Mouse (Mus musculus) intestine, embryonic 14.5 days (tissue): ENCODE measurements around the gene Ccdc28b. TPM values are rescaled to one million over a fixed set of nuclear protein-coding genes. Genes with fewer than 3 reads are reported as not detected.

Experiments
- ATAC-seq: fragments of 200-750 bp; cut with Nextera tagmentation; replicated peaks from 2 replicates; pipeline ENCODE4 v1.8.0; 2017; ENCODE audit warnings: low read depth, moderate number of reproducible peaks, moderate TSS enrichment, moderate library complexity; ENCODE audit not compliant: low FRiP score, low TSS enrichment
- DNase-seq: peaks from one replicate; pipeline ENCODE4 v3.0.0-alpha.2; 2018; ENCODE audit warnings: low spot score
- H3K27ac ChIP-seq: fragments of 300-500 bp; sonication (generic); 2 replicates; pipeline ENCODE4 v1.5.1; 2014; ENCODE audit warnings: low read depth, mild to moderate bottlenecking, control low read depth
- H3K27me3 ChIP-seq: fragments of 300-500 bp; sonication (generic); replicated peaks from 2 replicates; pipeline ENCODE4 v1.6.1; 2014; ENCODE audit warnings: low read length, control low read depth; ENCODE audit not compliant: control insufficient read depth, insufficient read depth
- H3K36me3 ChIP-seq: fragments of 300-500 bp; sonication (generic); 2 replicates; pipeline ENCODE4 v1.6.1; 2014; ENCODE audit warnings: low read length, control low read depth; ENCODE audit not compliant: control insufficient read depth, insufficient read depth
- H3K4me1 ChIP-seq: fragments of 300-500 bp; sonication (generic); replicated peaks from 2 replicates; pipeline ENCODE4 v1.6.1; 2014; ENCODE audit warnings: low read length, control low read depth, mixed read lengths; ENCODE audit not compliant: control insufficient read depth, insufficient read depth
- H3K4me2 ChIP-seq: fragments of 300-500 bp; sonication (generic); 2 replicates; pipeline ENCODE4 v1.6.1; 2014; ENCODE audit warnings: low read length
- H3K4me3 ChIP-seq: fragments of 300-500 bp; sonication (generic); 2 replicates; pipeline ENCODE4 v1.5.1; 2014; ENCODE audit warnings: low read depth, low read length, control low read depth, mixed read lengths
- H3K9ac ChIP-seq: fragments of 300-500 bp; sonication (generic); 2 replicates; pipeline ENCODE4 v1.6.1; 2014; ENCODE audit warnings: mild to moderate bottlenecking, low read length
- H3K9me3 ChIP-seq: fragments of 300-500 bp; sonication (generic); 2 replicates; pipeline ENCODE4 v1.6.1; 2016; ENCODE audit warnings: low read length, control low read depth; ENCODE audit not compliant: control insufficient read depth
- WGBS: fragments of 180-500 bp; shearing (Covaris S2); extraction: QIAGEN DNeasy Blood & Tissue Kit; methylation state at CpG from one replicate; pipeline ENCODE4 v1.1.7; 2014; 5-methylcytosine and 5-hydroxymethylcytosine counted together
- polyA plus RNA-seq: library from polyadenylated mRNA; unstranded; fragments of >200 nt; fragmentation: Nextera tagmentation; extraction: Ambion mirVana; gene quantifications from 2 replicates; pipeline ENCODE4 v1.2.1, GENCODE M21; 2014

Gene Ccdc28b
- polyA plus RNA-seq: 43.1 and 45.5 TPM in 2 replicates

- Histone ChIP-seq H3K27ac (peak within 1 kb of the TSS; percentile 81), H3K9me3 (no peaks in the 10 kb centered on the region), H3K9ac (peak within 1 kb of the TSS; percentile 74), H3K4me1 (peaks cover 23% of the 10 kb centered on the region), H3K4me2 (peak within 1 kb of the TSS; percentile 83), H3K36me3 (peaks cover 22% of the 10 kb centered on the region), H3K4me3 (peak within 1 kb of the TSS; percentile 73), H3K27me3 (no peaks in the 10 kb centered on the region)
- ATAC-seq (peak; percentile 7; the same call in 1 of the 2 replicates), DNase-seq (peak; percentile 79)
- WGBS: under 1% methylated on average over 10 of the region's 10 CpGs
These were observed at the start of gene Ccdc28b for GRCm38 (mm10) chr4:129623681-129624091. Ccdc28b (minus strand) TSS chr4:129623947.

- WGBS: 4% methylated on average over 10 of the region's 10 CpGs
These were observed 49.2 kb upstream of the Ccdc28b start for GRCm38 (mm10) chr4:129672878-129673449.

GRCm38 (mm10) chr4:129672083-129672877 is 48.5 kb upstream of the Ccdc28b start, which contains the start of gene Kpna6:
Kpna6 (minus strand) TSS chr4:129672767.
- H3K36me3 ChIP-seq: peaks cover 20% of the 10 kb centered on the region
- under 1% methylated on average over 65 of the region's 65 CpGs for WGBS
- no peaks in the 10 kb centered on the region for H3K9me3 ChIP-seq
- peak within 1 kb of the TSS; percentile 77 for H3K9ac ChIP-seq
- no peaks in the 10 kb centered on the region for H3K27me3 ChIP-seq
- ATAC-seq (peak; percentile 89), DNase-seq (peak; percentile 95)
- peak within 1 kb of the TSS; percentile 97 for H3K4me2 ChIP-seq
- peaks cover 17% of the 10 kb centered on the region for H3K4me1 ChIP-seq
- H3K4me3 ChIP-seq: peak within 1 kb of the TSS; percentile 77
- peak within 1 kb of the TSS; percentile 94 for H3K27ac ChIP-seq

More at GRCm38 (mm10) chr4:129672878-129673449, 49.2 kb upstream of the Ccdc28b start:
- H3K4me2 ChIP-seq: peak overlapping the region; percentile 97
- H3K27me3 ChIP-seq: no peaks in the 10 kb centered on the region
- H3K9me3 ChIP-seq: no peaks in the 10 kb centered on the region
- peaks cover 24% of the 10 kb centered on the region for H3K36me3 ChIP-seq
- DNase-seq (no peak), ATAC-seq (no peak)
- peak overlapping the region; percentile 77 for H3K9ac ChIP-seq
- H3K4me3 ChIP-seq: peak overlapping the region; percentile 77
- H3K27ac ChIP-seq: peak overlapping the region; percentile 94
- H3K4me1 ChIP-seq: peaks cover 17% of the 10 kb centered on the region

GRCm38 (mm10) chr4:129671491-129672082 is 47.8 kb upstream of the Ccdc28b start:
- Histone ChIP-seq H3K4me1 (peaks cover 17% of the 10 kb centered on the region), H3K4me3 (peak overlapping the region; percentile 77), H3K27me3 (no peaks in the 10 kb centered on the region), H3K4me2 (peak overlapping the region; percentile 97), H3K9ac (peak overlapping the region; percentile 77), H3K36me3 (peaks cover 18% of the 10 kb centered on the region), H3K27ac (peak overlapping the region; percentile 94), H3K9me3 (no peaks in the 10 kb centered on the region)
- peak; percentile 63 for DNase-seq
- 0 out of 2 replicates have a peak, but pooled peaks have one; percentile 42 for ATAC-seq
- WGBS: 7% methylated on average over 12 of the region's 12 CpGs

- H3K9ac ChIP-seq: no peak overlapping the region
- H3K4me1 ChIP-seq: peaks cover 6% of the 10 kb centered on the region; the same call in 1 of the 2 replicates
- H3K27me3 ChIP-seq: no peaks in the 10 kb centered on the region
- H3K27ac ChIP-seq: no peak overlapping the region
- no peaks in the 10 kb centered on the region for H3K9me3 ChIP-seq
- ATAC-seq (no peak), DNase-seq (no peak)
- no peak overlapping the region for H3K4me2 ChIP-seq
- H3K4me3 ChIP-seq: no peak overlapping the region
- WGBS: 85% methylated on average over 3 of the region's 3 CpGs
- H3K36me3 ChIP-seq: peaks cover 56% of the 10 kb centered on the region
These were observed 38.6 kb upstream of the Ccdc28b start for GRCm38 (mm10) chr4:129662255-129662813.

GRCm38 (mm10) chr4:129661584-129661983 is 37.8 kb upstream of the Ccdc28b start:
- H3K4me3 ChIP-seq: no peak overlapping the region
- H3K27me3 ChIP-seq: no peaks in the 10 kb centered on the region
- ATAC-seq (no peak), DNase-seq (no peak)
- H3K9me3 ChIP-seq: no peaks in the 10 kb centered on the region
- no peak overlapping the region for H3K9ac ChIP-seq
- H3K4me1 ChIP-seq: peaks cover 6% of the 10 kb centered on the region; the same call in 1 of the 2 replicates
- no peak overlapping the region for H3K4me2 ChIP-seq
- H3K27ac ChIP-seq: peak overlapping the region; percentile 23; the same call in 1 of the 2 replicates
- H3K36me3 ChIP-seq: peaks cover 60% of the 10 kb centered on the region
- WGBS: 42% methylated on average over 3 of the region's 3 CpGs

GRCm38 (mm10) chr4:129654770-129655169 is 31.0 kb upstream of the Ccdc28b start:
- no peak overlapping the region for H3K4me2 ChIP-seq
- DNase-seq (no peak), ATAC-seq (no peak)
- H3K27ac ChIP-seq: no peak overlapping the region
- WGBS: 90% methylated on average over 14 of the region's 14 CpGs
- no peaks in the 10 kb centered on the region for H3K27me3 ChIP-seq
- H3K9ac ChIP-seq: no peak overlapping the region
- H3K4me1 ChIP-seq: no peaks in the 10 kb centered on the region
- H3K4me3 ChIP-seq: no peak overlapping the region
- no peaks in the 10 kb centered on the region for H3K9me3 ChIP-seq
- peaks cover 98% of the 10 kb centered on the region for H3K36me3 ChIP-seq

- Histone ChIP-seq H3K36me3 (peaks cover 98% of the 10 kb centered on the region), H3K4me3 (no peak overlapping the region), H3K4me2 (no peak overlapping the region), H3K27ac (no peak overlapping the region), H3K27me3 (no peaks in the 10 kb centered on the region), H3K9ac (no peak overlapping the region), H3K4me1 (no peaks in the 10 kb centered on the region), H3K9me3 (no peaks in the 10 kb centered on the region)
- WGBS: 96% methylated on average over 8 of the region's 8 CpGs
- no peak for ATAC-seq
- no peak for DNase-seq
These were observed 26.6 kb upstream of the Ccdc28b start for GRCm38 (mm10) chr4:129650359-129650758.
